Mouse (Mus musculus) bone marrow macrophage, adult 2 months (primary cell): Measurements from ENCODE around the gene C130026I21Rik. TPM values are rescaled to one million over a fixed set of nuclear protein-coding genes. Genes with fewer than 3 reads are reported as not detected.

Experiments used
- H3K27ac ChIP-seq: 2 replicates; pipeline ENCODE4 v1.5.1; 2012; ENCODE audit warnings: low read depth, low read length; ENCODE audit not compliant: insufficient read depth
- H3K4me1 ChIP-seq: 2 replicates; pipeline ENCODE4 v1.6.1; 2012; ENCODE audit warnings: low read length; ENCODE audit not compliant: control insufficient read depth, insufficient read depth
- H3K4me3 ChIP-seq: 2 replicates; pipeline ENCODE4 v1.5.1; 2012; ENCODE audit warnings: mild to moderate bottlenecking, low read length, moderate library complexity; ENCODE audit not compliant: insufficient read depth
- CTCF ChIP-seq: IDR thresholded peaks from 2 replicates; pipeline ENCODE4 v1.5.1; 2012; ENCODE audit warnings: low read depth, mild to moderate bottlenecking, low read length, moderate library complexity
- POLR2A ChIP-seq: IDR thresholded peaks from 2 replicates; pipeline ENCODE4 v1.6.1; 2012; ENCODE audit warnings: mild to moderate bottlenecking, low read depth, low read length, borderline replicate concordance
- polyA plus RNA-seq: library from polyadenylated mRNA; stranded (reverse); fragments of >200 nt; gene quantifications from 2 replicates; pipeline ENCODE4 v1.2.4, GENCODE M21; 2012; ENCODE audit not compliant: missing spikeins, insufficient read depth, insufficient read length

The C130026I21Rik gene
- polyA plus RNA-seq, 1 experiment = 21.0 TPM

DNA sequence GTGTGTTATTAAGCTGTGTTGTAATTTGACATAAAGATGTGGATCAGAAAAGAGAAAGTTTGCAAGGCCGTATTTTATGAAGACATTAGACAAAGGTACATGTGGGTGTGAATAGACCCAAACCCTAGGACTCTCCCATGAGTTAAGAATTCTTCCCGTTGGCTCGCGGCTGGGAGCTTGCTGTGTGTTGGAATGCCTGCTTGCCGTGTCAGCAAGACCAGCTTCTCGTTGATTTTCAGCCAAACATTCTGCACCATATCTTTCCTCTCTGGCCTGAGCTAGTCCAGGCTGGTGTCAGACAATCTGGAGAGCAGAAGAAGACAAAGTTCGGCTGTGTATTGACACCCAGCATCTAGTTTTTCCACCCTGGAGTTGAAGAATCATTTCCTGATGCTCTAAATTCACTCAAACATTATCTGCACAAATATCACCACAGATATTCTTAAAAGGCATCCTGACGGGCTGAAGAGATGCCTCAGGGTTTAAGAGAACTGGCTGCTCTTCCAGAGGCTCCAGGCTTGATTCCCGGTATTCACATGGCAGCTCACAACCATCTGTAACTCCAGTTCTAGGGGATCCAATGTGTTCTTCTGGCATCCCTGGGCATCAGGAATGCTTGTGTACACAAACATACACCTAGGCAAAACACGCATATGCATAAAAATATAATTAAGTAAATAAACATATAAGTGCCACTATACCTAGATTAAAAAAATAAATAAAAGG lies 317.7 kb downstream of the C130026I21Rik start:
- H3K27ac ChIP-seq = no peak overlapping the region
- no peak for TF ChIP-seq POLR2A
- no peak for TF ChIP-seq CTCF
- no peaks in the 10 kb centered on the region for H3K4me1 ChIP-seq
- no peak overlapping the region for H3K4me3 ChIP-seq

- no peak for TF ChIP-seq CTCF
- no peak for TF ChIP-seq POLR2A
- peaks cover 2% of the 10 kb centered on the region for H3K4me1 ChIP-seq
- no peak overlapping the region for H3K4me3 ChIP-seq
- H3K27ac ChIP-seq = no peak overlapping the region
These were observed 318.8 kb downstream of the C130026I21Rik start for GRCm38 (mm10) chr1:84951566-84951965.

DNA sequence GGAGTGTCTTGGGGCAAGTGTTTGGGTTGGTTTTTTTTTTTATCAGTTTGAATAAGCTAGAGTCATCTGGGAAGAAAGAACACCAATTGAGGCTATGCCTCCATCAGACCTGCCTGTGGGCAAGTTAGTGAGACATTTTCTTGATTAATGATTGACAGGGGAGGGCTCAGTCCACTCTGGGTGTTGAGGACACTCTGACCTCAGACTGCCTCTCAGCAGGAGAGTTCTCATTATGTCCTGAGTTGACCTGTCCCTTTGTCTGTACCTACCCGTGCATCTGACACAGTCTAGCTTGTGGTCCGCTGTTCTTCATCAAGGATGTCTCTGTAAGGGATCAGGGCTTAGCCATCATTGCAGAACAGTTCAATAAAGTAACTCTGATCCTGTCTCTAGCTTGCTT lies 323.0 kb downstream of the C130026I21Rik start:
- no peak overlapping the region for H3K4me3 ChIP-seq
- H3K27ac ChIP-seq = no peak overlapping the region

GRCm38 (mm10) chr1:84945950-84946349 lies 324.4 kb downstream of the C130026I21Rik start:
- no peak overlapping the region for H3K27ac ChIP-seq
- H3K4me1 ChIP-seq = peaks cover 17% of the 10 kb centered on the region
- H3K4me3 ChIP-seq = no peak overlapping the region
- TF ChIP-seq POLR2A (no peak), CTCF (no peak)

More for the DNA sequence above, 323.0 kb downstream of the C130026I21Rik start:
- H3K4me1 ChIP-seq = peaks cover 17% of the 10 kb centered on the region
- no peak for TF ChIP-seq CTCF
- TF ChIP-seq POLR2A = no peak

- peaks cover 17% of the 10 kb centered on the region for H3K4me1 ChIP-seq
- H3K27ac ChIP-seq = no peak overlapping the region
- no peak for TF ChIP-seq CTCF
- no peak for TF ChIP-seq POLR2A
- H3K4me3 ChIP-seq = no peak overlapping the region
These were observed 326.8 kb downstream of the C130026I21Rik start for GRCm38 (mm10) chr1:84943549-84943948.

Other genes starting within 250 kb of the C130026I21Rik start
- not detected in 2 replicates for gene Gm10553, start 170.4 kb downstream of the C130026I21Rik start, polyA plus RNA-seq
- gene A530032D15Rik, start 160.7 kb downstream of the C130026I21Rik start, polyA plus RNA-seq = 5.6 and 6.0 TPM in 2 replicates